Mouse (Mus musculus): ENCODE data around the gene D1Pas1.

The D1Pas1 gene

DNA sequence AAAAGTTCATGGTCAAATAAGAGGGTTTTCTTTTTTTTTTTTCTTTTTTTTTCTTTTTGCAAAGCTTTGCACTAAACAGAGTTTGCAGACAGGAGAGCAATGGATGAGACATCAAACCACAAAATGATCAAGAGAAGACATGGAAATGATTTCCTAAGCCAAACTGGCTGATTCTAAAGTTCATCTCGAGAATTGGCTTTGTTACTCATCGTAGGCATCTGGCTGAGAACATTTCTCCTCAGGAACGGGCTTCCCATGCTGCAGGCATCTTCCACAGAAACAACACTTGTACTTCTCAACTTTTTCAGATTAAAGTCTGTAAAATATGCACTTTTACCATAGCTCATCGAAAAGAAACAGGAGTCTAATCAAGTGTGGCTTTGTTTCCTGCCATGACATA, 21.6 kb downstream of the D1Pas1 start:
- DNase-seq = no peak

DNA sequence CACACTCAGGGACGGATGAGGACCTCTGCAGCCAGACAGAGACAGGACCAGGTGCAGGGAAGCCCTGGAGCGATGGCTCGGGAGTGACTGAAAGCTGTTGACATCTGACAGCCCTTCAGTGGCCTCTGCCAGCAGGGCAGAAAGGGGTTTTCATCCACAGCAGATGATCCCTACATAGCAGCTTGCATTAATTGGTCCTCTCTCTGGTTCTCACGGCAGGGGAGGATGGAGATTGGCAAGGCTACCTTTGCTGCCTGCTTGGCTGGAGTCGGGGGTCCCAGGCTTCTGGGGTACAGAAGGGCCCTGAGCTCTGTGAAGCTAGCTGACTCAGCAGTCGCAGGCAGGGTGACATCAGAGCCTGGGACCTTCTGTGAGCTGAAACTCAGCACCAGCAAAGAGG, 24.3 kb downstream of the D1Pas1 start:
- no peak for DNase-seq

DNA sequence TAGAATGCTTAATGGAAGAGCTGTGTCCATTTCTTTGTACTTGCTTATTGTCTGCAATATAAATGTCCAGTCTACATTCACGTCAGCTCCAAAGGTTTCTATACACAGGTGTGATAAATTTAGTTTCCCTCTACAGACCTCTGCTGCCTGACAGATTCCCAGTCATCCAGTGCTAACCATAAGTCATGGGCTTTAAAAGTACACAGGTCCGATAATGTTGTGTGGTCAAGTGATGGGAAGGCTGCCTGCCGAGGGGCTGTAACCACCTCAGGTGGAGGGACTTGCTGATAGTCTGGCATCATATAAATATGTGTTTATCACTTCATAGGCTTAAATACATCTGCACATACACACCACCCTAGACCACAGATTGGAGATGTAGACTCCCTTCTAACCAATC, 24.9 kb downstream of the D1Pas1 start:
- DNase-seq = no peak

DNA sequence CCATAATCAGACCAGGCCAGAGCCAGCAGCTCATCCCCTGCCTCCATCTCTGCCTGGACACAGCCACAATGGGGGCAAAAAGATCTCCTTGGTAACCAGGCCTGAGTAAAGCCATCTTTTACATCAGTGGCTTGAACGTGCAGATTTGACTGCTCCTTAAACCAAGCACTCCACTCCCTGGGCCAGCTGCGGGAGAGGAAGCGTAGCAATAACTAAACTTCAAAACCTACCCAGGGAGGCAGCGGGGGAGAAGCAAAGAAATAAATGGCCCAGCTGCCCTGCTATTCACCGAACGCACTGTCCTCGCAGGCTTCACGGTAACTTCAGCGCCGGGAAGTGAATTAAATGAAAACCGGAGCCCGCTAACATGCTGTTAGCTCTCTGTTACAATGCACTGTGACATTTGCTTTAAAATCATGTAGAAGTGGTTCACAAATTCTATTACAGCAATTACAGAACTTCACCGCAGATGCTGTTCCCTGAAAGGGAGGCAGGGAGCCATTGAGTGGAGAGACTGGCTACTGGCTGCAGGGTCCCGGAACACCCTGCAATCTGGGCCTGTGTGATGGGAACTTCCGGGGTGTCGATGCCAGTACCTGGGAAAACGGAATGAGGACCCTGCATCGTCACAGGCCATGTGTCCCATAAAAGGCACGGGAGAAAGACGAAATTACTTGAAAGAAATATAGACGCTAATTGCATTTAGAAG, 30.5 kb downstream of the D1Pas1 start:
- no peak for DNase-seq

DNA sequence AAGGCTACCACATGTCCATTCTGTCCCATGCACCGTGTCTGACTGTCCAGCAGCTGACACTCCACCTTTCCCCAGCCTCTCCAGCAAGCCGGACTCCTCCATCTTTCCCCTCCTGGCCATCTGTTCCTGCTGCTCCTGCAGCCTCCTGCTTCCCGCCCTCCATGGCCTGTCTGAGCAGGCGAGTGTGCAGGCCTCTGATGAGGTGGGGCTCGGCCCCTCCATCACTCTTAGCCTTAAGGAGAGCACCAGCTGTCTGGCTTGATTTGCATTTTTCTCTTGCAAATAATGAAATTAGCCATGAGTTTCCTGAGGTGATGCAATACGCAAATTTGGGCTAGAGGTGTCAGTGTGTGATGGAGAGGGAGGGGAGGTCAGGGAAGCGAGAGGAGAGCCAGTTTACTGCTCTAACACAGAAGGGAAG, 36.2 kb downstream of the D1Pas1 start:
- no peak for DNase-seq

DNA sequence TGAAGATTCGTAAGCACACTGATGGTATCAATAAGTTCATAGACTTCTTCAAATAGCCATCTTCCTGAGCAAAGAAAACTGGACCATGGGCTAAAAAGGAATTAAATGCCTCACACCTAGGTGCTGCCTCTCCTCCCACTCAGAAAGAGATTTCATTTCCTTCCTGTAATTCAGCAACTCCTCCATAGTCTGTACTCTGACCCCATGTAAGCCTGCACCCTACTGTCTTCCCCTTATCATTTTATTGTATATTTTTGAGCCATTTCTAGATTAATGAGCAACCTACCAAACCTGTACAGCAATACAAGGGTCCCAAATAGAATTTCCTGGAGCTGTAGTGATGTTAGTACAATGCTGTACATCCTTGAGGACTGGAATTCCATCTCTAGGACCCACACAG, 37.1 kb downstream of the D1Pas1 start:
- no peak for DNase-seq

DNA sequence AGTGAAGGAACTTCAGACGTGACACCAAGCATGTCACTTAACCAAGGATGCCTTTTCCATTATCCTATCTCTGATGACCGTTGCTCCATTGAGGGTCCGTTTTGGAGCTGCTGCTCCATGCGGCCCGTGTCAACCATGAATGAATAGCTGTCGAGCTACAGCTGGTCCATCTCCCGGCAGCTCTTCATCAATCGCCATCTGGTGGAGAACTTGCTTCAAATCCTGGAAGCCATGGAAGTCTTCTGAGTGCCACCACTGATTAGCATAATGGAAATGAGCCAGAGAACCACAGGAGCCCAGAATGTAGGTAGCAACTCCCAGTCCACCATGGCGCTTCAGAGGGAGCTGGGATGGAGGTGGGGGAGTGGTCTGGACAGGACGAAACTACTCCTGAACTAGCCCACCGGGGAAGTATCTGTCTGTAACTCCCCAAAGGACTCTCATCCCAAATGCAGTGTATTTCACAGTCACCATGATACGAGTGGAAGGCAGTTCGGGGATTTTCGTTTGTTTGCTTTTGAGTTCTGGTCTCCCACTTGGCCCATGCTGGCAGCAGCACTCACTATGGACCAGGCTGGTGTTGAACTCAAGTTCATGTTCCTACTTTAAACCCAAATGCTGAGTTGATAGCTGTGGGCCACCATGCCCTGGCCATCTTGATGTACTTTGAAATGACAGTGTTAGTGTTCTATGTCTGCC, 39.2 kb downstream of the D1Pas1 start:
- DNase-seq = no peak

DNA sequence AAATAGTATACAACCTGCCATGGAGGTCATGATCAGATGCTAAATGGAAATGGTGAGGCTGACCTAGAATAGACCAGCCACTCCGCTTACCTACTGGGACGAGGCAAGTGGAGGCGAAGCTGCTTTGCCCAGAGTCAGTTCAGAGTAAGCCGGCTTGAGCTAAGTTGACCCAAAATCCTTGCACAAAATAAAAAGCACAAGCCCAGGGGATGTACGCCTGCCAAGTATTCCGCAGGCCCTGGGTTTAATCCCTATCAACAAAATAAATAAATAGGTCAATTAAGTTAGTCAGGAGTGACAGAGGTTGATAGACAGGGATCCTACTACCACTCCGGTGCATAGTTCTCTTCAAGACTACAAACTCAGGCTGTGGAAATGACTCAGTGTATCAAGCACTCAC, 41.0 kb downstream of the D1Pas1 start:
- no peak for DNase-seq

DNA sequence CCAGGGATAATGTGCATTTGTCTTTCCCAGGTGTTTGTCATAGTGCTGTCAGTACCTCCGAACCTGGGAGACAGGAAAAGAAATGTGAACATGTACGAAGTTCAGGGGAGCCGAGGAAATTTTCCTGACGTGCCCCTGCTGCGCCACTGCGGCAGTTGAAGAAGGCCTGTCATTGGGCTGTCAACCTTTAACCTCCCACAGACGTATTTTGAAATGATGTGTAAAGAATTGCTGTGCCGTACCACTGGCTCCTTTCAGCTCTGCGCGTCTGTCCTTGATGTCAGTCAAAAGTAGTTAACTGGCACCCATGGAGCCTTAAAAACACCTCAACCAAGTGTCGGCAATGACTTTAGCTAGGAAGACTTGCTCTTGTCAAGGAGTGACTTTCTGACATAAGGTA, 42.9 kb downstream of the D1Pas1 start:
- DNase-seq = no peak

DNA sequence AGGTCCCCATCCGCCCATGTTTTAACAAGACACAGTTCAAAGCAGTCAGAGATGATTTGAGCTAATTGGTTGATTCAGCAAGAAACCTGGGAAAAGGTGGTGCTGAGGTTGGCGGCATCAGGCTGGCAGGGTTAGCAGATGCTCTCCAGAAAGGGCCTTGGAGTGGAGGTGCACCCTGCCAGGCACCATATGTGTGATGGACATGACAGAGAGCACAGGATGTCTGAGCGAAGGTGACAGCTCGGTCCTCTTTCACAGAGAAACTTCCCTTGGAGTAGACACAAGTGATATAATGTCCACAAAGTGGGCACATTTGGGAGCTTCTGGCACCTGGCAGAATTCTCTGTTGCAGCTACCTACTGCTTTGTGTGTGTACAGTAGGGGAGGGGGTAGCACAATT, 44.4 kb downstream of the D1Pas1 start:
- DNase-seq = no peak

DNA sequence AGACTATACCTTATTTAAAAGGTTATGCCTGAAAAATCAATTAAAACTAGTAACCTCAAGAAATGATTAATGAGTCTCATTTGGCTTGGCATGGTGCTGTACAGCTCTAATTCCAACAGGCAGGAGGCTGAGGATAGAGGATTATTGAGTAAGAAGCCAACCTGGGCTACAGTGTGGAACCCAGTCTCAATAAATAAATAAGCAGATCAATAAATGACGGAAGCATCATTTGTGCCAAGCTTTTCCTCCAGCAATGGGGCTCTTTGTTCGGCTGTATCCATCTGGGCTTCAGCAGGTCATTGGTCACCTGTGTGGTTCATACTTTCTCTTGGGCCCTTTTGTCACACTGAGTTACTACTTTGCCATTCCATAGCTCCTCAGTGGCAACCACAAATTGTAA, 46.9 kb downstream of the D1Pas1 start:
- no peak for DNase-seq

DNA sequence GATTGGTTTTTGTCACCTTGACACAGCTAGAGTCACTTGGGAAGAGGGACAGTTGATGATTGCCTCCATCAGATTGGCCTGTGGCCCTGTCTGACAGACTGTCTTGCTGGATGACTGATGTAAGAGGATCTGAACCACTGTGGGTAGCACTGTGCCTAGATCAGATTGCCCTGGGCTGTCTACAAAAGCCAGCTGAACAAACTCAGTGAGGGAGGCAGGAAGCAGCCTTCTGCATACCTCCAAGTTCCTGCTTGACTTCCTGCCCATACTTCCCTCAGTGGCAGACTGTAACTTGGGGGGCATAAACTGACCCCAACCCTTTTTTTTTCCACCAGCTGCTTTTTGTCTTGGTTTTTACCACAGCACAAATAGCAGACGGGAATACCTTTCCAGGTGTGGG, 48.5 kb downstream of the D1Pas1 start:
- DNase-seq = no peak

DNA sequence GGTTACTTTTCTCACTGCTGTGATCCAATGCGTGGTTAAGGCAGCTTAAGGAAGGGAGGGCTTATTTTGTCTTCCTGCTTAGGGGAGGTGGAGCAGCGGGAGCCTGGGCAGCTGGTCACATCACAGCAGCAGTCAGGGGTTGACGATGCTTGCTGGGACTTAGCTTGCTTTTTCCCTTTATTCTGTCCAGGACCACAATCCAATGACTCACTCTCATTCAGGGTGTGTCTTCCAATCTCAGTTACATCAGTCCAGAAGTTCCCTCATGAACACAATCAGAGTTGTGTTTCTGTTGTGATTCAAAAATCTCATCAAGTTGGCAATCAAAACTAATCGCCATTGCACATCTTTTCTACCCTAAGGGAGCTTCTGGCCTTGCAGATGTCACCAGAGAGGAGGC, 48.9 kb downstream of the D1Pas1 start:
- DNase-seq = no peak

DNA sequence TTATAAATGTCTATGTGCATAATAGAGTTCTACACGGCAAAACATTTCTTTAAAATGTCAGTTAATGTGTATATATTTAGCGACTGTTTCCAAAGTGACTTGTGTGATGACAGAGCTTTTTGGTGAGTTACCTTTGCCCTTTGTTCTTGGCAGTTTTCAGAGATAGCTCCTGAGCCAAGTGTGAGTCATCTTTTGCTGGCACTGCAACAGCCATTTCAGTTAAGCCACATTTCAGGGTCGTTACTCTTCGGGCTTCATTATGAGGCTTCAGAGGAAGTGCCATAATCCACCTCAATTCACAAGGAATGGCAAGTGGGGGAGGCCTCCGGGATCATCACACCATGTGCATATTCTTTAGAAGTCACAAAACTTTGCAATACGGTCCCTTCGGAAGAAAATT, 52.8 kb downstream of the D1Pas1 start:
- DNase-seq = peak; percentile 12
